Mouse (Mus musculus) testis, adult 2 months (tissue): ENCODE data around the gene Slit3. TPM values are rescaled to one million over a fixed set of nuclear protein-coding genes. Genes with fewer than 3 reads are reported as not detected.

Experiments
- H3K27ac ChIP-seq: fragments of 200-500 bp; 2 replicates; pipeline ENCODE4 v1.5.1; 2012; ENCODE audit warnings: low read depth, low read length; ENCODE audit not compliant: control insufficient read depth, insufficient read depth
- H3K27me3 ChIP-seq: fragments of 200-500 bp; 2 replicates; pipeline ENCODE4 v1.6.1; 2012; ENCODE audit warnings: mild to moderate bottlenecking, low read length, moderate library complexity; ENCODE audit not compliant: control insufficient read depth, insufficient read depth
- H3K36me3 ChIP-seq: fragments of 200-500 bp; 2 replicates; pipeline ENCODE4 v1.6.1; 2012; ENCODE audit warnings: mild to moderate bottlenecking, low read length; ENCODE audit not compliant: control insufficient read depth, insufficient read depth
- H3K4me1 ChIP-seq: fragments of 200-500 bp; 2 replicates; pipeline ENCODE4 v1.6.1; 2012; ENCODE audit warnings: low read length; ENCODE audit not compliant: control insufficient read depth, insufficient read depth
- H3K4me3 ChIP-seq: fragments of 200-500 bp; 2 replicates; pipeline ENCODE4 v1.5.1; 2012; ENCODE audit warnings: low read depth, mild to moderate bottlenecking, low read length, moderate library complexity, mixed read lengths; ENCODE audit not compliant: control insufficient read depth
- CTCF ChIP-seq: fragments of 200-500 bp; IDR thresholded peaks from 2 replicates; pipeline ENCODE4 v1.5.1; 2012; ENCODE audit warnings: low read depth, mild to moderate bottlenecking, inconsistent platforms, low read length, moderate library complexity; ENCODE audit not compliant: control insufficient read depth, insufficient read depth, insufficient replicate concordance
- POLR2A ChIP-seq: fragments of 200-500 bp; IDR thresholded peaks from 2 replicates; pipeline ENCODE4 v1.6.1; 2012; ENCODE audit warnings: low read depth, mild to moderate bottlenecking, inconsistent platforms, low read length, moderate library complexity; ENCODE audit not compliant: control insufficient read depth
- polyA plus RNA-seq: library from polyadenylated mRNA; depleted of rRNA; stranded (reverse); fragments of >200 nt; gene quantifications from 2 replicates; pipeline ENCODE4 v1.2.3, GENCODE M21; 2012

Gene Slit3
- polyA plus RNA-seq, 1 experiment = 8.4 TPM

GRCm38 (mm10) chr11:35224025-35224424 is 103.0 kb downstream of the Slit3 start:
- H3K4me1 ChIP-seq = no peaks in the 10 kb centered on the region
- no peak overlapping the region for H3K27ac ChIP-seq
- no peaks in the 10 kb centered on the region for H3K36me3 ChIP-seq
- no peaks in the 10 kb centered on the region for H3K27me3 ChIP-seq
- no peak for TF ChIP-seq CTCF
- TF ChIP-seq POLR2A = no peak
- H3K4me3 ChIP-seq = no peak overlapping the region

- peak overlapping the region; percentile 40 for H3K27ac ChIP-seq
- H3K27me3 ChIP-seq = no peaks in the 10 kb centered on the region
- TF ChIP-seq POLR2A = no peak
- no peak for TF ChIP-seq CTCF
- H3K4me1 ChIP-seq = no peaks in the 10 kb centered on the region
- no peaks in the 10 kb centered on the region for H3K36me3 ChIP-seq
- H3K4me3 ChIP-seq = peak overlapping the region; percentile 53
Measured at GRCm38 (mm10) chr11:35231361-35232090, 110.5 kb downstream of the Slit3 start.

GRCm38 (mm10) chr11:35232321-35232720 is 111.3 kb downstream of the Slit3 start:
- H3K27ac ChIP-seq = 0 out of 2 replicates have a peak overlapping the region, but pooled peaks have one; percentile 16
- H3K27me3 ChIP-seq = no peaks in the 10 kb centered on the region
- H3K4me3 ChIP-seq = no peak overlapping the region
- TF ChIP-seq POLR2A = no peak
- no peak for TF ChIP-seq CTCF
- H3K4me1 ChIP-seq = no peaks in the 10 kb centered on the region
- no peaks in the 10 kb centered on the region for H3K36me3 ChIP-seq

GRCm38 (mm10) chr11:35241379-35241778 is 120.4 kb downstream of the Slit3 start:
- H3K4me3 ChIP-seq = no peak overlapping the region
- no peaks in the 10 kb centered on the region for H3K36me3 ChIP-seq
- no peaks in the 10 kb centered on the region for H3K27me3 ChIP-seq
- no peak overlapping the region for H3K27ac ChIP-seq
- no peak for TF ChIP-seq CTCF
- TF ChIP-seq POLR2A = no peak
- H3K4me1 ChIP-seq = no peaks in the 10 kb centered on the region

- H3K4me1 ChIP-seq = no peaks in the 10 kb centered on the region
- TF ChIP-seq POLR2A (no peak), CTCF (no peak)
- H3K27me3 ChIP-seq = no peaks in the 10 kb centered on the region
- H3K36me3 ChIP-seq = no peaks in the 10 kb centered on the region
- H3K4me3 ChIP-seq = no peak overlapping the region
- no peak overlapping the region for H3K27ac ChIP-seq
Measured at GRCm38 (mm10) chr11:35243597-35243996, 122.6 kb downstream of the Slit3 start.

- Histone ChIP-seq H3K4me1 (no peaks in the 10 kb centered on the region), H3K27me3 (no peaks in the 10 kb centered on the region), H3K36me3 (no peaks in the 10 kb centered on the region), H3K27ac (no peak overlapping the region), H3K4me3 (no peak overlapping the region)
- TF ChIP-seq POLR2A = no peak
- TF ChIP-seq CTCF = no peak
Measured at GRCm38 (mm10) chr11:35244526-35244925, 123.5 kb downstream of the Slit3 start.

GRCm38 (mm10) chr11:35246623-35247022 is 125.6 kb downstream of the Slit3 start:
- no peak for TF ChIP-seq POLR2A
- no peak for TF ChIP-seq CTCF
- Histone ChIP-seq H3K27ac (no peak overlapping the region), H3K4me3 (no peak overlapping the region), H3K36me3 (no peaks in the 10 kb centered on the region), H3K27me3 (no peaks in the 10 kb centered on the region), H3K4me1 (no peaks in the 10 kb centered on the region)

- Histone ChIP-seq H3K27me3 (no peaks in the 10 kb centered on the region), H3K4me1 (no peaks in the 10 kb centered on the region), H3K4me3 (no peak overlapping the region), H3K36me3 (no peaks in the 10 kb centered on the region), H3K27ac (no peak overlapping the region)
- TF ChIP-seq CTCF (no peak), POLR2A (no peak)
Measured at GRCm38 (mm10) chr11:35248088-35248487, 127.1 kb downstream of the Slit3 start.
